Mouse (Mus musculus) liver, embryonic 12.5 days (tissue): ENCODE data around the gene Dnmt3a. TPM values are rescaled to one million over a fixed set of nuclear protein-coding genes. Genes with fewer than 3 reads are reported as not detected.

Experiments used
- ATAC-seq: fragments of 200-750 bp; cut with Nextera tagmentation; 2 replicates; pipeline ENCODE4 v1.8.0; 2017; ENCODE audit warnings: moderate number of reproducible peaks, mild to moderate bottlenecking, moderate library complexity
- H3K27ac ChIP-seq: fragments of 300-500 bp; sonication (generic); 2 replicates; pipeline ENCODE4 v1.5.1; 2016; ENCODE audit warnings: mild to moderate bottlenecking
- H3K27me3 ChIP-seq: fragments of 300-500 bp; sonication (generic); replicated peaks from 2 replicates; pipeline ENCODE4 v1.6.1; 2016; ENCODE audit warnings: mild to moderate bottlenecking, moderate library complexity
- H3K36me3 ChIP-seq: fragments of 300-500 bp; sonication (generic); 2 replicates; pipeline ENCODE4 v1.6.1; 2016; ENCODE audit warnings: mild to moderate bottlenecking, moderate library complexity
- H3K4me1 ChIP-seq: fragments of 300-500 bp; sonication (generic); 2 replicates; pipeline ENCODE4 v1.6.1; 2016
- H3K4me2 ChIP-seq: fragments of 300-500 bp; sonication (generic); 2 replicates; pipeline ENCODE4 v1.6.1; 2016; ENCODE audit warnings: mild to moderate bottlenecking, moderate library complexity
- H3K4me3 ChIP-seq: fragments of 300-500 bp; sonication (generic); 2 replicates; pipeline ENCODE4 v1.5.1; 2016; ENCODE audit warnings: mild to moderate bottlenecking, moderate library complexity
- H3K9ac ChIP-seq: fragments of 300-500 bp; sonication (generic); 2 replicates; pipeline ENCODE4 v1.6.1; 2016; ENCODE audit warnings: mild to moderate bottlenecking, moderate library complexity
- H3K9me3 ChIP-seq: fragments of 300-500 bp; sonication (generic); replicated peaks from 2 replicates; pipeline ENCODE4 v1.6.1; 2016; ENCODE audit warnings: mild to moderate bottlenecking, moderate library complexity
- WGBS: fragments of 180-500 bp; shearing (Covaris S2); methylation state at CpG from one replicate; pipeline ENCODE4 v1.1.7; 2016; ENCODE audit not compliant: insufficient replicate concordance; 5-methylcytosine and 5-hydroxymethylcytosine counted together
- polyA plus RNA-seq: library from polyadenylated mRNA; unstranded; fragments of >200 nt; fragmentation: Nextera tagmentation; extraction: Ambion mirVana; gene quantifications from 2 replicates; pipeline ENCODE4 v1.2.1, GENCODE M21; 2016

The Dnmt3a gene
- polyA plus RNA-seq, 1 experiment from 2014 or later: 57.9 TPM

DNA sequence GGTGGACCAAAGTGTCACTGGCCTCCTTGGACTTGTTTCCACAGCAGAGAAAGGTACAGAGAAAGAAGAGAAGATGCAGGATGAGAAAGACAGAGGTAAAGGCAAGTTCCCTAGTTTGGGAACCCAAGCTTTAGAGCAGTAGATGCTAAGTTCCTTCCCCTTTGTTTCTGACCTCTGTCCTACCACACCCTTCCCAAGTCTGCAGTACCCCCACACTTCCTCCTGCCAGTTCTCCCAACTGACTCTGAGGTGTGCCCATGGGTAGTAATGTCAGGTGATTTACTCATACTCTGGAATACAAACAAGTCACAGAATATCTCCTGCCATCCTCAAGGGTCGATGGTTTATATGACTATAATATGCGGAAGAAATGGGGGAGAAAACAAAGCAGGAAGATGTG is 29.8 kb upstream of the Dnmt3a start:
- no peak overlapping the region for H3K9ac ChIP-seq
- H3K36me3 ChIP-seq: 0 out of 2 replicates have a peak, but pooled peaks cover 2% of the 10 kb centered on the region
- no peak overlapping the region for H3K4me2 ChIP-seq
- H3K27ac ChIP-seq: no peak overlapping the region
- H3K4me3 ChIP-seq: no peak overlapping the region
- 55% methylated on average over 2 of the region's 2 CpGs for WGBS
- peaks cover 35% of the 10 kb centered on the region for H3K4me1 ChIP-seq
- no peaks in the 10 kb centered on the region for H3K9me3 ChIP-seq
- no peak for ATAC-seq
- H3K27me3 ChIP-seq: no peaks in the 10 kb centered on the region

DNA sequence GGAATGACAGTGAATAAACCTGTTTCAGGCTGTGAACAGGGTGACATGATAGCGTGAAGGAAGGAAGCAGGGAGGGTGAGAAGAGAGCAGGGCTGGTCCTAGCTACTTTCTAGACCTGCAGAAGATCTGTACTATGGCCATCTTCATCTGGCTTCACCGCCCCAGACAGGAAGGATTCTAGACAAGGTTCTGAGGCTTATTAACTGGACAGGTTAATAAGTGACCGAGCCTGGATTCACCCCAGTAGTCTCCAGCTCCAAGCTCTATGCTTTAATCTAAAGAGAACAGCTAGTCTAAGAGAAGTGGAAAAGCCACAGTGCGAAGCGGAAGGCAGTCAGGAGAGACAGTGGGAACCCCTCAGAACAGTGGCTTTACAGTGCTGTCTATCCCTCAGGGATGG is 28.1 kb upstream of the Dnmt3a start:
- no peak overlapping the region for H3K4me2 ChIP-seq
- H3K27me3 ChIP-seq: no peaks in the 10 kb centered on the region
- H3K9ac ChIP-seq: no peak overlapping the region
- ATAC-seq: no peak
- 68% methylated on average over 5 of the region's 5 CpGs for WGBS
- no peak overlapping the region for H3K4me3 ChIP-seq
- 0 out of 2 replicates have a peak, but pooled peaks cover 2% of the 10 kb centered on the region for H3K36me3 ChIP-seq
- peaks cover 40% of the 10 kb centered on the region for H3K4me1 ChIP-seq
- no peaks in the 10 kb centered on the region for H3K9me3 ChIP-seq
- 0 out of 2 replicates have a peak overlapping the region, but pooled peaks have one; percentile 25 for H3K27ac ChIP-seq

GRCm38 (mm10) chr12:3778286-3778685 is 27.5 kb upstream of the Dnmt3a start:
- no peaks in the 10 kb centered on the region for H3K9me3 ChIP-seq
- H3K4me1 ChIP-seq: peaks cover 40% of the 10 kb centered on the region
- H3K27ac ChIP-seq: no peak overlapping the region
- H3K9ac ChIP-seq: no peak overlapping the region
- H3K4me3 ChIP-seq: no peak overlapping the region
- 46% methylated on average over 6 of the region's 6 CpGs for WGBS
- no peak overlapping the region for H3K4me2 ChIP-seq
- ATAC-seq: no peak
- H3K36me3 ChIP-seq: 0 out of 2 replicates have a peak, but pooled peaks cover 2% of the 10 kb centered on the region
- H3K27me3 ChIP-seq: no peaks in the 10 kb centered on the region

DNA sequence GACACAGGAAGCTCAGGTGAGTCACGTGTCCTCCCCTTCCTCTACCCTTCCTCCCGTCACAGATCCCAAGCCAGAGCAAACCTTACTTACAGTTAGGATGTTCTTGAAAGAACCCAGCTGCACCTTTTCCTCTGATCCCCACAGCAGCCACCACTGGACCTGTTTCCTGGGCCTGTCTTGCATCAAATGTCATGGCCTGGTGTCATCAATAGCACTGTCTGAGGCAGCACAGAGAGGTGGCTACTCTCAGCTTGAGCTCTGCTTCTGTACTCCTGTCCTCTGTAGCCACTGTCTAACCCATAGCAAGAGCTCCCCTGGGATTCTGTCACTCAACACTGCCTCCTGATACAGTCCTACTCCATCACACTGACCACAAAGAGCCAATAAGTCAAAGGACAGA is 26.2 kb upstream of the Dnmt3a start:
- no peak overlapping the region for H3K4me3 ChIP-seq
- H3K27ac ChIP-seq: no peak overlapping the region
- H3K9ac ChIP-seq: no peak overlapping the region
- WGBS: 74% methylated on average over 2 of the region's 2 CpGs
- H3K27me3 ChIP-seq: no peaks in the 10 kb centered on the region
- H3K9me3 ChIP-seq: no peaks in the 10 kb centered on the region
- H3K36me3 ChIP-seq: 0 out of 2 replicates have a peak, but pooled peaks cover under 1% of the 10 kb centered on the region
- no peak overlapping the region for H3K4me2 ChIP-seq
- no peak for ATAC-seq
- H3K4me1 ChIP-seq: peaks cover 35% of the 10 kb centered on the region

- 18% methylated on average over 8 of the region's 8 CpGs for WGBS
- ATAC-seq: peak; percentile 67
- Histone ChIP-seq H3K4me1 (peaks cover 31% of the 10 kb centered on the region), H3K4me2 (no peak overlapping the region), H3K9me3 (no peaks in the 10 kb centered on the region), H3K36me3 (no peaks in the 10 kb centered on the region), H3K4me3 (no peak overlapping the region), H3K27ac (peak overlapping the region; percentile 75), H3K9ac (no peak overlapping the region), H3K27me3 (no peaks in the 10 kb centered on the region)
Measured at GRCm38 (mm10) chr12:3780405-3780891, 25.4 kb upstream of the Dnmt3a start.

DNA sequence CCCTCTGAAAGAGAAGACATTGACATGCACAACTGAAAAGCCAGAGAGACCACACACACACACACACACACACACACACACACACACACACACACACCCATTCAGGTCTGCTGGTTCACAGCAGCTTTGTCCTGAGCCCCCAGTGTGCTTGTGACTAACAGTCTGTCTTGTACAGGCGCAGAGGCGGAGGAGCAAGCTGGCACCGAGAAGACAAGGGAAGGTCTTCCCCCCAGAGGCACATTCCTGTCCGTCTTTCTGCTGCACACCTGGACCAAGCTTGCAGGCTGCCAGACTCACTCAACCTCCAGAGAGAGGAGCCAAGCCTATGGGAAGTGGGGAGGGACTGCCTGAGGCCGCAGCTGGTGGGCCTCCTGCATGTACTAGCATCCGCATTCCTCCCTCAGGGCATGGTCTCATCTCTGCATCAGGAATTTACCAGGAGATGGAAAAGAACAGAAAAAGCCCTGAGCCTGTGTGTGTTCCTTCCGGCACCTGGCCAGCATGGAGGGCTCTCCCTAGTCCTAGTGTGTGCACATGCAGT is 24.8 kb upstream of the Dnmt3a start:
- Histone ChIP-seq H3K4me2 (peak overlapping the region; percentile 21), H3K27me3 (no peaks in the 10 kb centered on the region), H3K27ac (peak overlapping the region; percentile 75), H3K4me1 (peaks cover 31% of the 10 kb centered on the region), H3K9me3 (no peaks in the 10 kb centered on the region), H3K4me3 (no peak overlapping the region), H3K9ac (no peak overlapping the region), H3K36me3 (no peaks in the 10 kb centered on the region)
- peak; percentile 23 for ATAC-seq
- WGBS: 44% methylated on average over 7 of the region's 7 CpGs

DNA sequence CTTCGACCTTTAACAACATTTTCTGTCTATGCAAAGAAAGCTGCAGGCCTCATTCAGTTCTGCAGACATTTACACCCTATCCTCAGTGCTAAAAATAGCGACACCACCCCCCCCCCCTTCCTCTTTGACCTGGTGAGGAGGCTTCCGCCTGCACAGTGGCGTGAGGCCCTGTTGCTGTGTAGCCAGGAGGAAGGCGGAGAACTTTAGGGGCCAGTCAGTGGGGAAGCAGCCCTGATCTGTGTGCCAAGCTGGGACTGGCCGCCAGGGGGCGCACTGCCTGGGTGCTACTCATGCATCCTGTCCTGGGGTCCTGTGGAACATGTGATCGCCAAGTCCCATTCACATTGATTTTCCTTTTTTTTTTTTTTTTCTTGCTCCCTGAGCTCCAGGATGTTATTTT is 24.3 kb upstream of the Dnmt3a start:
- Histone ChIP-seq H3K4me1 (peaks cover 31% of the 10 kb centered on the region), H3K9ac (no peak overlapping the region), H3K9me3 (no peaks in the 10 kb centered on the region), H3K4me2 (peak overlapping the region; percentile 21), H3K36me3 (no peaks in the 10 kb centered on the region), H3K4me3 (no peak overlapping the region), H3K27ac (peak overlapping the region; percentile 75), H3K27me3 (no peaks in the 10 kb centered on the region)
- WGBS: 3% methylated on average over 8 of the region's 8 CpGs
- peak; percentile 78 for ATAC-seq

- no peak for ATAC-seq
- no peak overlapping the region for H3K4me2 ChIP-seq
- peaks cover 25% of the 10 kb centered on the region for H3K4me1 ChIP-seq
- H3K9ac ChIP-seq: no peak overlapping the region
- H3K36me3 ChIP-seq: no peaks in the 10 kb centered on the region
- no peaks in the 10 kb centered on the region; the same call in 1 of the 2 replicates for H3K27me3 ChIP-seq
- no peak overlapping the region for H3K27ac ChIP-seq
- H3K4me3 ChIP-seq: no peak overlapping the region
- 58% methylated on average over 3 of the region's 3 CpGs for WGBS
- no peaks in the 10 kb centered on the region for H3K9me3 ChIP-seq
Measured at GRCm38 (mm10) chr12:3783196-3783825, 22.5 kb upstream of the Dnmt3a start.

DNA sequence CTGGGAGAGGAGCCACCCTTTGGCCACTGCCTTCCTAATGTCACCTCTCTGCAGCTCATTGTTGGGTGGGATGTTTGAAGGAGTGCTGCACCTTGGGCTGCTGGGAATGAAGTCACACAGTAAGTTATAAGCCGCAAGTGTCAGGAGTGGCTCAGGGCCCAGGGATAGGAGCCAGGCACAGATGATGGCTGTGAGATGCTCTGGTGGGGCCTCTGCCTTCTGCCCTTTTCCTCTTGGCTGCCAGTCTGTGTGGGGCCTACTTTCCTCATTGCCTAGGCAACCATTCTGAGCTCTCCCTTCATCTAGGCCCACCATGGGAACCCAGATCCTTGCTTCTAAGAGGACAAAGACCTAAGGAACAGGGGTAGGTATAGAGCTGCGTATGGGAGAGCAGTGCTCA is 21.5 kb upstream of the Dnmt3a start:
- Histone ChIP-seq H3K36me3 (no peaks in the 10 kb centered on the region), H3K27me3 (peaks cover under 1% of the 10 kb centered on the region), H3K4me3 (no peak overlapping the region), H3K4me1 (peaks cover 22% of the 10 kb centered on the region), H3K4me2 (no peak overlapping the region), H3K27ac (no peak overlapping the region), H3K9me3 (no peaks in the 10 kb centered on the region), H3K9ac (no peak overlapping the region)
- ATAC-seq: no peak
- WGBS: 77% methylated on average over 2 of the region's 2 CpGs

DNA sequence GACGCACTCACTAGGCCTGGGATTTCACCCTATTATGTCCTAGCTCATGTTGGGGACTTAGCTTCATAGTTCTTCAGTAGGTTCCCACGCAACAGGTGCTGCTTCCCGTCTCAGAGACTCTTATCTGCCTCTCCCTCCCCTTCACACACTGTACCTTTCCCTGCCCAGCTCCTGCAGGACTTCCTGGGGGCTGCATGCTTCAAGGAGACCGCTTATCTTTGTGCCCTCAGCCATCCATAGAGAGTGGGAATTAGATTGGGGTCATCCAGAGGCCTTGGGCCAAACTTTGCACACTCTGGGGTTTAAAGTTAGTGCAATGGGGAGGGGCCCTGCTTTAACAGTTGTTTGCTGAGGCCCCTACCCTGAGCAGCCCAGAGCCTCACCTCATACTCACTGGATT is 21.1 kb upstream of the Dnmt3a start:
- Histone ChIP-seq H3K9me3 (no peaks in the 10 kb centered on the region), H3K27me3 (peaks cover 4% of the 10 kb centered on the region), H3K4me1 (peaks cover 18% of the 10 kb centered on the region), H3K4me2 (no peak overlapping the region), H3K9ac (no peak overlapping the region), H3K36me3 (no peaks in the 10 kb centered on the region), H3K27ac (no peak overlapping the region), H3K4me3 (no peak overlapping the region)
- ATAC-seq: no peak
- 58% methylated on average over 4 of the region's 4 CpGs for WGBS

GRCm38 (mm10) chr12:3787041-3787440 is 18.8 kb upstream of the Dnmt3a start:
- Histone ChIP-seq H3K4me3 (no peak overlapping the region), H3K9ac (no peak overlapping the region), H3K27me3 (peaks cover 4% of the 10 kb centered on the region), H3K9me3 (no peaks in the 10 kb centered on the region), H3K4me2 (no peak overlapping the region), H3K4me1 (peaks cover 5% of the 10 kb centered on the region; the same call in 1 of the 2 replicates), H3K27ac (no peak overlapping the region), H3K36me3 (no peaks in the 10 kb centered on the region)
- 56% methylated on average over 3 of the region's 3 CpGs for WGBS
- no peak for ATAC-seq

- H3K9me3 ChIP-seq: no peaks in the 10 kb centered on the region
- WGBS: 57% methylated on average over 1 of the region's 1 CpGs
- H3K27me3 ChIP-seq: peaks cover 8% of the 10 kb centered on the region
- no peak overlapping the region for H3K9ac ChIP-seq
- H3K4me2 ChIP-seq: no peak overlapping the region
- ATAC-seq: no peak
- H3K4me1 ChIP-seq: peaks cover 5% of the 10 kb centered on the region; the same call in 1 of the 2 replicates
- H3K4me3 ChIP-seq: no peak overlapping the region
- H3K27ac ChIP-seq: no peak overlapping the region
- no peaks in the 10 kb centered on the region for H3K36me3 ChIP-seq
Measured at GRCm38 (mm10) chr12:3787541-3787940, 18.3 kb upstream of the Dnmt3a start.
